Mouse (Mus musculus) adrenal gland, adult 2 months (tissue): ENCODE data around the gene Tifab. TPM values are rescaled to one million over a fixed set of nuclear protein-coding genes. Genes with fewer than 3 reads are reported as not detected.

Source experiments
- DNase-seq: peaks from one replicate; pipeline ENCODE4 v3.0.0; 2021
- polyA plus RNA-seq: library from polyadenylated mRNA; depleted of rRNA; stranded (reverse); fragments of >200 nt; gene quantifications from 2 replicates; pipeline ENCODE4 v1.2.3, GENCODE M21; 2012
- total RNA-seq, 2 experiments: library from RNA; stranded (reverse); gene quantifications; 2 replicates each; pipeline ENCODE4 v1.2.3; 2021

Gene Tifab
- total and polyA plus RNA-seq, 3 experiments = 2.3 to 5.0 (median 2.9) TPM

- no peak for DNase-seq
Observed at GRCm38 (mm10) chr13:56176310-56176709, 2.4 kb downstream of the Tifab start.

GRCm38 (mm10) chr13:56175848-56176247 is 2.8 kb downstream of the Tifab start:
- no peak for DNase-seq

- no peak for DNase-seq
Observed at GRCm38 (mm10) chr13:56172901-56173545, 5.7 kb downstream of the Tifab start.

DNA sequence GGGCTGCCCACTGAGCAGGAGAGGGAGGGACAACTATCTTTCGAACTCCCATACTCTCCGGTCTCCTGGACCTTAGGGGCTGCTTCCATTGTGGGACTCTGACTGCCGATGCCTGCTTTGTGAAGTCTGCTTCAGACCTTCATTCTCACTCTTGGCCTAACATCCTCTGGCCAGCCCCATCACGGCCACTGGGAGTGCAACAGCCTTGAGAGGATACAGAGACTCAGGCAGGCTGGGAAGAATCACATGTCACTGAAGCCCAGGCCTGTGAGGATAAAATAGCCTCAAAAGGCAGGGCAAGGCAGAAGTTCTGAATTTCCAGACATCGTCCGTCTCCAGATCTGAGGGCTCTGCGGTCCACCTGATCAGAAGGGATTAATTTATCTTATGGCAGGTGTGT is 6.6 kb downstream of the Tifab start:
- DNase-seq = no peak

DNA sequence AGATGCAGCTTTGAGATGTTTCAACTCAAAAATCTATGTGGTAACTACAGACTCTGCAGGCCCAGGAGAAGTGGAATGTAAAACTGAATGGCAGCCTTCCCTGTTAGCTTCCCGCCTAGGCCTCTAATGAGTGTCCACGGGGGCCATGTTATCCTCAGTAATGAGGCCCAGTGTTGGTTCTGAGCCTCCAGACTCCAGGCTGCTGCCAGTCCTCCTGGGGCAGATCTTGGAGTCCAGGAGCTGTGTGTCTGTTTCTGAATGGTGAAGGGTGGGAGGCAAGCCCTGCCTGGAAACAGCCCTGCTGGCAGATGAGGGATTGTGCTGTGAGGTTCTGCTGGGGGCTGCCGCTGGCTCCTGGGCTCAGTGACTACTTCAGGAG is 10.3 kb downstream of the Tifab start:
- DNase-seq = no peak

- no peak for DNase-seq
Observed at GRCm38 (mm10) chr13:56167446-56168402, 11.0 kb downstream of the Tifab start.

- no peak for DNase-seq
Observed at GRCm38 (mm10) chr13:56165561-56165960, 13.1 kb downstream of the Tifab start.

- DNase-seq = no peak
Observed at GRCm38 (mm10) chr13:56164372-56164771, 14.3 kb downstream of the Tifab start.

GRCm38 (mm10) chr13:56163751-56164150 is 14.9 kb downstream of the Tifab start:
- DNase-seq = peak; percentile 19

DNA sequence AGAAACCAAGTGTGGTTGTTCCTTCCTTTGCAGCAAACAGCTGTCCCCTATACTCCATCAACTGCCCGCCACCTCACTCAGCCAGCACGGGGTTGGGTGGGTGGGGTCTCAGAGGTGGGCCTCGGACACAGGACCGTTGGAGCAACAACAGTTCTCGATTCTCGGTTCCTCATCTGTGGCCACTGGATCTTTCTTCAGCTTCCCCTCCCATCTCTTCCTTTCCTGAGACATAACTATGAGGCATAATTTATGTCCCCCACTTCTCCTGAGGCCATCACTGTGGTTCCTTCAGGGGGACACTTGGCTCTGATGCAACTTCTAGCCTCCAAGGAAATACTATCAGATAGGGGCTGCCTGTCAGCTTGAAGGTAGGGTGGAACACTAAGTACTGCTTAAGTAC is 15.8 kb downstream of the Tifab start:
- no peak for DNase-seq

GRCm38 (mm10) chr13:56159614-56160363 is 18.9 kb downstream of the Tifab start:
- DNase-seq = no peak

DNA sequence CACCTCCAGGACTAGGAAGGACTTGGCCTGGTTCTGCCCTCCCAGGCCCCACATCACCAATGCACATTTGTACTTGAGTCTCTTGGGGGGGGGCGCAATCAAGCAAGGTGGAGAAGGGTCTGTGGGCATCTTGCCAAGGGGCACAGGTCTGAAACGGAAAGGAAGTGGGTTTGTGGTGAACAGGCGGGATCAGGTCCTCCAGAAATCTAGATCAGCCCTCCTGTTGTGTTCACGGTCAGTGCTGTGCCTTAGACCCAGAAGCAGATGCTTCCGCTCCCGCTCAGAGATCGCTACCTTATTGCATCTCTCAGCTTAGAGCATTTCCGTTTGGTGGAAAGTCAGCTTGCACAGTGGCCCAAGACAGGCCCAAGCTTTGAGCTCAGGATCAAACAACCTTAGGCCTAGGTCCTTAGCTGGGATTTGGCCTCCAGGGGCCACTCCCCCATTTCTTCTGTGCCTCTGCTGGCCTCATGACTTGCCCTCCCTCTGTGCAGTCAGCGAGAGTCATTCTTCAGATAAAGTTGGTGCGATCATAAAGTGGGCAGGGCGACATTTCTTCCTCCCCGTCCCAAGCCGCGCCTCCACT is 19.6 kb downstream of the Tifab start:
- no peak for DNase-seq

DNA sequence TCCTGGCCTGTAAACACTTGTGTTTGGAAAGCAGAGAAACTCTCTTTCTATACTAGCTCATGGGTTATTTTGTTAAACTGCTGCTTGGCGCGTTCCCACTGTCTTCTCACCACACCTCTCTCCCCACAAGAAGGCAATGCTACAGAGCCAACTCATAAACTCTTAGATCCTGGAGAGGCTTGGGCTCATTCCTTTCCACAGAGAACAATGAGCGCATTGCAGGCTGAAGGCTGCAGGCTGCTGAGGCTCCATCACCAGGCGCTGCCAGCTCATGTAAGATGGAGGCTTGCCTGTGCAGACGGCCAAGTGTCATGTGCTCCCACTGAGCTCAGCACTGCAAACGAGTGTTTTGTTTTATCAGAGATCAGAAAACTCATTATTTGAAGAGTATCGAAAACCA is 23.0 kb downstream of the Tifab start:
- no peak for DNase-seq

DNA sequence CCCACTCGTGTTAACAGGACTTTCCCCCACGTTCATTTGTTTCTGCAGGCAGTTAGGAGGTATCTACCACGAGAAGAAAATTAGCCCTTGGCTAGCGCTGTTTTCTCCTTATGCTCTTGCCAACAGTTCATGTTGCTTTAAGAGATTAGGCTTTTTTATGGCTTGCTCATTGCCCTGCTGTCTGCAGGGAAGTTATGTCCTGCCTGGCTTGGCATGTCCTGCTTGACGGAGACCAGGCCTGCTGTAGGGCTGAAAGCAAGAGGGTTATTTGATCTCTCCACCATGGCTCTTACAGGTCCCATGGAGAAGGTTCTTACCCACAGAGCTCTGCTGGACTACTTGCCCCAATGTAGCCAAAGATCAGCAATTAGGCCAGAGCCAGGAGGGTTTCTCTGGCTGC is 23.6 kb downstream of the Tifab start:
- no peak for DNase-seq

GRCm38 (mm10) chr13:56152773-56153460 is 25.8 kb downstream of the Tifab start:
- no peak for DNase-seq

DNA sequence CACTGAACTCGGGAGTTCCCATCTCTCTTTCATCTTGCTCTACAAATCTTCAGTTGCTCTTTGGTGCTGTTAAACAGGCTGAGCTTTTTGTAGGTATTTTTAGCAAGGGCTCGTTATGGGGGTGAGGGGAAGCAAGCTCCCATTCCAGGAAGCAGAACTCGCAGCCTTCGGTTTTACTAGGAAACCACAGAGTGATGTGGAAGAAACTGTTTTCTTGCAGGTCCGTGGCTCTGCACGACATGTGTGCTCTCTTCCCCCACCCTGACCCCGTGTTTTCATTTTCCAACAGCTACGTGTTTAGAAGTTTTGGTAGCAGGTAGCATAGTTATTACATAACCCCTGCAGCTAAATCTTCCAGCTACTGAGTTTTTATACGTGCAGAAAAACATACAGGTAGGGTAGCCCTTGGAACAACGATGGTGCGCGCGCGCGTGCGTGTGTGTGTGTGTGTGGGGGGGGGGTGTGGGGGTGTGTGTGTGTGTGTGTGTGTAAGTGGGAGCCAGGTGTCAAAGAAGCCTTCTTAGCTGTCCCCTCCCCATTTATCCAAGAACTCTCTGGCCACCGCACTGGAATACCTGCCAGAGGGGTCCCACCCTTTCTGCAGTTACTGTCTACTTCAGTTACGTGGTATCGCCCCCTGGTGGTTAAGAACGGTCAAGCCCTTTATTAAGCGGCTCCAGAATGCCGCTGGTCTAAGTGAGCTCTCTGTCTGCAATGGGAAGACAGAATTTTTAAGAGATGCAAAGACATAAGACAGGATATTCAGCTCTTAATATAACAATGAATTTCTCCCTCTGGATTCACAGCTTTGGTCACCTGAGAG is 27.1 kb downstream of the Tifab start:
- peak; percentile 48 for DNase-seq

DNA sequence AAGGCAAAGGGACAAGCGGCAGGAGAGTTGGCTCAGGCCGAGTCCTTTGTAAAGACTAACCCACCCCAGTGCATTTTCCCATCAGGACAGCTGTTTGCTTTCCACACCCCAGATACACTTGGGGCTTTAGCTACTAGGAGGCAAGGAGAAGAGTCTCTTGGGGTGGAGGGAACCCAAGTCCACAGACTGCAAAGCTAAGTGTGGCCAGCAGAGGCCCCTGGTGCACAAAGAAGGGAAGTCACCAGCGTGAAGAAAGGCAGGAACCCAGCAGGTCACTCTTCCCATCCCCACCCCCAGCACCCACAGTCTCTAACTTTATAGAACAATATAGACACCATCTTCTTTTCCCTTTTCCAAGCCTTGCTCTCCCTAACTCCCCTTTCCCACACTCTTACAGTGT is 33.2 kb downstream of the Tifab start:
- DNase-seq = no peak

DNA sequence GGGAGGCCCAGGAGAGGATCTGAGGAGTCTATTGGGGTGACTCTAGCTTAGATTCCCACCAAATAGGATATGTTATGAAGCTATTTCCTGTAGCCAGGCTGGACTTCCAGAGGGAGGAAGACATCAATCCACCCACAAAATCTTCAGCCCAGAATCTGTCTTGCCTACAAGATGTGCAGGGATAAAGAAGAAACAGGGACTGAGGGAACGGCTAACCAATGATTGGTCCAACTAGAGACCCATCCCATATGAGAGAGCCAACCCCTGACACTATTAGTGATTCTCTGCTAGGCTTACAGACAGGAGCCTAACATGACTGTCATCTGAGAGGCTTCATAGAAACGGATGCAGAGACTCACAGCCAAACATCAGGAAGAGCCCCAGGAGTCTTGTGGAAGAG is 34.7 kb downstream of the Tifab start:
- DNase-seq = no peak

DNA sequence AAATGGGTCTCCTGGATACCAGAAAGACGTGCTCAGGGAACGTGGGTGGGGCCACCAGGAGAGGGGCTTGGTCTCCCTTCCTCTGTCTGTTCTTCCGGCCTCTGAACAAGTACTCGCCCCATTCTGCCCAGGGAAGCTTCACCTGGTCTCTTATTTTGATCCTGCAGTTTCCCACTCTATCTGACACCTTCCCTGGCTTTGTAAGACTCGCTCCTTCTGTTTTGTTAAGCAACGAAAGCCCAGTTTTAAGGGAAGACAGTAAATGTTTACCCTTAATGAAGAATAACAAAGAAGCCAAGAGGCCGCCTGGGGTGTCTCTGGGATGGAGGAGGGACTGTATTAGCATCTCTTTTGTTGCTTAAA is 35.6 kb downstream of the Tifab start:
- DNase-seq = no peak

DNA sequence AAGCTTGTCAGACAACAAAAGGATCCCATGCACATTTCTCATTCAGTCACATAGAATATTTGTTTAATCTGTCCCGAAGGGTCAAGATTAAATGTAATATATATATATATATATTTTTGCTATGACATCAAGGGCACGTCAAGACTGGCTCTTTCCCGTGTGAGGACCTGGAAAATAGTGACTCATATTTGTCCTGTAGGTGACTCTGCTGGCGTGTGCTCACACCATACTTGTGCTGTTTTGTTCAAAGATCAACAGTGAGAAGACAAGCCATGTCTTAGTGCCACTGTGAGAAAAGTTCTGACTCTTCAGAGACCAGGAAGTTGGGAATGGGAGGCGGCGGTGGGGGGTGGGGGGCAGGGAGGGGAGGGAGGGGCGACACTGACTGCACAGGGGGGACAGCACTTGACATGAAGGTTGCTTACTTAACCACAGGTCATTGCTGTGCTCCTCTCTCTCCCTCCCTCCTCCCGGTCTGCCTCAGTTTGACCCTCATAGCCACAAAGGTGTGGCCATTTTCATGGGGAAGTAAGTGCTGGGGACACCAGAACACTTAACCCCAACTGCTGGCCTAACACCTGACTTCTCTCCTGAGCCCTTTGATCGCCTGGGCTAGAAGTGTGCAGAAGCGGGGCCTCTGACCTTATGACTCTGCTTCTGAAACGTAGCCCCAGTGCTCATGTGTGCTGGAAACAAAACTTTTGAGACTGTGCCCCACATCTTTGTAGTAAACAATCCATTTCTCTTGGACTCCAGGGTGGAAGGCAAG is 36.1 kb downstream of the Tifab start:
- DNase-seq = no peak
